Comparison of ENCODE assay signal across 9 mouse cellular contexts in genomic region chr15:65592718-65593477, GRCm38 (mm10).
DNase-seq lines count a peak whose midpoint lies in the region; ATAC-seq and TF ChIP-seq lines count a peak whose summit lies in the region.
"Had no signal": no experiment of that assay in that cellular context is flagged by ENCODE, and none has a peak within 500 bp of the region (broad histone marks: within the 10 kb centered on the region; RNA-seq: fewer than 3 reads in every experiment).

No protein-coding gene starts in this region.

- H3K4me2 ChIP-seq in kidney, embryonic 14.5 days (replicated peaks; ENCODE audit: low read depth, low read length): no peak overlapping the region
- no peak overlapping the region for H3K4me2 ChIP-seq in forebrain, embryonic 16.5 days (ENCODE audit: low read length)
- no peak overlapping the region for H3K4me2 ChIP-seq in intestine, embryonic 16.5 days (ENCODE audit: low read depth, low read length)

- H3K27me3 ChIP-seq in kidney, embryonic 14.5 days (ENCODE audit: control insufficient read depth, insufficient read depth, low read length): no peaks in the 10 kb centered on the region
- no peaks in the 10 kb centered on the region for H3K27me3 ChIP-seq in forebrain, embryonic 16.5 days (replicated peaks; ENCODE audit: control insufficient read depth, insufficient read depth, low read length)
- H3K27me3 ChIP-seq in intestine, embryonic 16.5 days (replicated peaks; ENCODE audit: control insufficient read depth, insufficient read depth, low read length): no peaks in the 10 kb centered on the region
- H3K27me3 ChIP-seq in thymus, adult 2 months (ENCODE audit: control insufficient read depth, insufficient read depth, low read length): no peaks in the 10 kb centered on the region

- no peaks in the 10 kb centered on the region for H3K9me3 ChIP-seq in kidney, embryonic 14.5 days (ENCODE audit: control insufficient read depth, low read length)
- no peaks in the 10 kb centered on the region for H3K9me3 ChIP-seq in forebrain, embryonic 16.5 days (ENCODE audit: control insufficient read depth, low read length)
- no peaks in the 10 kb centered on the region for H3K9me3 ChIP-seq in intestine, embryonic 16.5 days (ENCODE audit: control insufficient read depth, low read length)

- no peak overlapping the region for H3K27ac ChIP-seq in kidney, embryonic 14.5 days (ENCODE audit: low read depth, low read length)
- no peak overlapping the region for H3K27ac ChIP-seq in forebrain, embryonic 16.5 days (ENCODE audit: low read length)
- no peak overlapping the region for H3K27ac ChIP-seq in intestine, embryonic 16.5 days (ENCODE audit: low read length)
- H3K27ac ChIP-seq in thymus, adult 2 months (ENCODE audit: control insufficient read depth, insufficient read depth, low read length): no peak overlapping the region

- no peaks in the 10 kb centered on the region for H3K36me3 ChIP-seq in kidney, embryonic 14.5 days (ENCODE audit: control insufficient read depth, insufficient read depth, low read length)
- H3K36me3 ChIP-seq in forebrain, embryonic 16.5 days (ENCODE audit: control insufficient read depth, insufficient read depth): no peaks in the 10 kb centered on the region
- H3K36me3 ChIP-seq in intestine, embryonic 16.5 days (ENCODE audit: control insufficient read depth, insufficient read depth, low read length): no peaks in the 10 kb centered on the region
- no peaks in the 10 kb centered on the region for H3K36me3 ChIP-seq in thymus, adult 2 months (ENCODE audit: control insufficient read depth, insufficient read depth, low read length)

- no peak for ATAC-seq in kidney, embryonic 14.5 days (ENCODE audit: low FRiP score, low TSS enrichment)
- ATAC-seq in forebrain, embryonic 16.5 days: peak; percentile 98
- no peak for ATAC-seq in intestine, embryonic 16.5 days

- no peaks in the 10 kb centered on the region for H3K4me1 ChIP-seq in kidney, embryonic 14.5 days (ENCODE audit: control insufficient read depth, insufficient read depth, low read length)
- no peaks in the 10 kb centered on the region for H3K4me1 ChIP-seq in forebrain, embryonic 16.5 days (replicated peaks; ENCODE audit: control insufficient read depth, insufficient read depth, low read length)
- no peaks in the 10 kb centered on the region for H3K4me1 ChIP-seq in intestine, embryonic 16.5 days (ENCODE audit: control insufficient read depth, insufficient read depth, low read length)
- H3K4me1 ChIP-seq in thymus, adult 2 months (replicated peaks; ENCODE audit: control insufficient read depth, insufficient read depth, low read length): no peaks in the 10 kb centered on the region

- TF ChIP-seq CTCF in thymus, adult 2 months (IDR thresholded peaks at IDR 0.05; ENCODE audit: borderline replicate concordance, control insufficient read depth, extremely low read depth, insufficient read depth, low read length, poor library complexity): no peak

- DNase-seq in kidney, adult 11 months: peak; percentile 43
- DNase-seq in layer of hippocampus, postnatal 25 days (ENCODE audit: extremely low spot score in 1 of 2, low spot score in 1 of 2): peak; percentile 22 to 24
- peak; percentile 49 for DNase-seq in right cerebral cortex, postnatal 25 days
- no peak for DNase-seq in thymus, adult 2 months
- no peak for DNase-seq in urinary bladder, postnatal 10 days (ENCODE audit: low spot score)

- no peak overlapping the region for H3K4me3 ChIP-seq in kidney, embryonic 14.5 days (ENCODE audit: low read length)
- H3K4me3 ChIP-seq in forebrain, embryonic 16.5 days (replicated peaks; ENCODE audit: low read length): no peak overlapping the region
- H3K4me3 ChIP-seq in intestine, embryonic 16.5 days (ENCODE audit: low read length): no peak overlapping the region
- H3K4me3 ChIP-seq in thymus, adult 2 months (ENCODE audit: control insufficient read depth, insufficient read depth, low read length): no peak overlapping the region
- H3K4me3 ChIP-seq: erythroblast, embryonic 14.5 days had no signal

- WGBS in kidney, embryonic 14.5 days: 74% methylated on average over 2 of the region's 2 CpGs
- 22% methylated on average over 2 of the region's 2 CpGs for WGBS in forebrain, embryonic 16.5 days
- WGBS in intestine, embryonic 16.5 days: 64% methylated on average over 2 of the region's 2 CpGs
- WGBS in thymus, adult 2 months: 82% methylated on average over 2 of the region's 2 CpGs

- TF ChIP-seq POLR2A in thymus, adult 2 months (IDR thresholded peaks at IDR 0.05; ENCODE audit: control insufficient read depth, extremely low read depth, insufficient read depth, low read length, poor library complexity): no peak

- no peak overlapping the region for H3K9ac ChIP-seq in kidney, embryonic 14.5 days (ENCODE audit: low read depth, low read length)
- no peak overlapping the region for H3K9ac ChIP-seq in forebrain, embryonic 16.5 days (replicated peaks; ENCODE audit: low read depth, low read length)
- no peak overlapping the region for H3K9ac ChIP-seq in intestine, embryonic 16.5 days (ENCODE audit: low read depth, low read length)

Comparison
In these comparisons a context has a peak if more than half of its experiments do, and no peak if none do; other contexts are left out.
1. DNase-seq: peak in kidney, adult 11 months (single experiment), layer of hippocampus, postnatal 25 days (2 of 2) and right cerebral cortex, postnatal 25 days (single experiment); none in thymus, adult 2 months (single experiment) and urinary bladder, postnatal 10 days (single experiment).